Mouse (Mus musculus) bone marrow, adult 2 months (tissue): ENCODE data around the gene Lin54.

ENCODE experiments used
- CTCF ChIP-seq: fragments of 200-500 bp; IDR thresholded peaks from 2 replicates; pipeline ENCODE4 v1.5.1; 2011; ENCODE audit warnings: low read length, control low read depth; ENCODE audit not compliant: control insufficient read depth, insufficient read depth
- POLR2A ChIP-seq: fragments of 200-500 bp; IDR thresholded peaks from 2 replicates; pipeline ENCODE4 v1.6.1; 2011; ENCODE audit warnings: low read depth, mild to moderate bottlenecking, control low read depth, low read length, borderline replicate concordance; ENCODE audit not compliant: control insufficient read depth

- TF ChIP-seq CTCF (no peak), POLR2A (no peak)
These were observed 62.5 kb downstream of the Lin54 start for GRCm38 (mm10) chr5:100437917-100438316.
